ENCODE assay signal across 10 mouse cellular contexts in the genomic region with DNA sequence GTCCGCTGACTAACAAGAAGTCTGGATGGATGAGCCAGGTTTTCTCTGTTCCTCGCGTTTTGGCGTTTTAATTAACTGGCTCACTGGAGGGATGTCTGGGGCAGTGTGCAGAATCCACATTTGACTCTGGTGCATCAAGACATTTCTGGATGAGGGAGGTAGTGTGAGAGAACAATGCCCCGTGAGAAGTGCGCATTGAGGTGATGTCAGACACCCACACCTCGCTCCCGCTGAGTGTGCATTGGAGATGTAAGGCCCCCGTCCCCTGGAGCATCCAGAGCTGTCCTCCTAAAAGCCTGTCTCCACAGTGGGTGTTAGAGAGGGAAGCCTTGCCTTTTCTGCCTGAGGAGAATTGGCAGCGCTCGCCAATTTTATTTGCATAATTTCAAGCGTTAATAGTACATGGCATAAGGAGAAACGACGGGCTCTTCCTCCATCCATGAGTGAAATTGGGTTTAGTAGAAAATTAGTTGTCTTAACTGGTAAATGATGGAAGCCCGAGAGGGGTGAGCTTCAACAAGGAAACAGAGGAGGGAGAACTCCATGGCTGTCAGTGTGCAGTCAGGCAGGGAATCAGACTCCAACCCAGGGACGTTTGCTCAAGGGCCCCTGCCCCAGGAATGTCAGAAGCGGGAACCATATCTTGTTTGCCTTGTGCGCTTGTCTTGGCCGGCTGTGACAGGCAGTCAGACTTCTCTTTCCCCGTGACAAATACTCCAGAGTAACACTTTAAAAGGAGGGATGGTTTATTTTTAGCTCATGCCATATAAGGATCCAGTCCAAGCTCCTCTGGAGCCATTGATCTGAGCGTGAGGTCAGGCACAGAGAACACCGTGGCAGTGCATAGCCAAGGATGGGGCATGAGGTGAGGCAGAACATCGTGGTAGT. TPM values are rescaled to one million over a fixed set of nuclear protein-coding genes. Genes with fewer than 3 reads are reported as not detected.
A peak's percentile ranks its signal among the peaks of the same experiment; 100 is the strongest.
DNase-seq lines count a peak whose midpoint lies in the region; ATAC-seq and TF ChIP-seq lines count a peak whose summit lies in the region.
"Had no signal": no experiment of that assay in that cellular context is flagged by ENCODE, and none has a peak within 500 bp of the region (broad histone marks: within the 10 kb centered on the region; RNA-seq: fewer than 3 reads in every experiment).

No protein-coding gene starts in this region.

- H3K4me1 ChIP-seq in kidney, embryonic 15.5 days = peaks cover 11% of the 10 kb centered on the region; the same call in 1 of the 2 replicates
- peaks cover 16% of the 10 kb centered on the region for H3K4me1 ChIP-seq in forebrain, embryonic 16.5 days (replicated peaks; ENCODE audit: control insufficient read depth, insufficient read depth, low read length)
- H3K4me1 ChIP-seq in hindbrain, postnatal 0 days (ENCODE audit: insufficient read depth, low read length) = peaks cover 4% of the 10 kb centered on the region; the same call in 1 of the 2 replicates
- no peaks in the 10 kb centered on the region; the same call in 1 of the 2 replicates for H3K4me1 ChIP-seq in neural tube, embryonic 14.5 days (ENCODE audit: control insufficient read depth, insufficient read depth, low read length)
- H3K4me1 ChIP-seq: limb, embryonic 13.5 days had no signal

- H3K4me2 ChIP-seq in kidney, embryonic 15.5 days = no peak overlapping the region
- H3K4me2 ChIP-seq in forebrain, embryonic 16.5 days (ENCODE audit: low read length) = no peak overlapping the region
- H3K4me2 ChIP-seq in hindbrain, postnatal 0 days (ENCODE audit: low read depth, low read length) = no peak overlapping the region
- H3K4me2 ChIP-seq in neural tube, embryonic 14.5 days (ENCODE audit: low read depth, low read length) = no peak overlapping the region
- H3K4me2 ChIP-seq: limb, embryonic 13.5 days had no signal

- ATAC-seq in kidney, embryonic 15.5 days (replicated peaks; ENCODE audit: low FRiP score) = 0 out of 2 replicates have a peak, but pooled peaks have one; percentile 52
- peak; percentile 73 for ATAC-seq in forebrain, embryonic 16.5 days
- peak; percentile 82 for ATAC-seq in hindbrain, postnatal 0 days
- peak; percentile 13 for ATAC-seq in neural tube, embryonic 14.5 days (ENCODE audit: low read depth)

- H3K9me3 ChIP-seq in kidney, embryonic 15.5 days (replicated peaks) = no peaks in the 10 kb centered on the region
- no peaks in the 10 kb centered on the region for H3K9me3 ChIP-seq in forebrain, embryonic 16.5 days (ENCODE audit: control insufficient read depth, low read length)
- H3K9me3 ChIP-seq in hindbrain, postnatal 0 days (ENCODE audit: low read length) = no peaks in the 10 kb centered on the region
- no peaks in the 10 kb centered on the region for H3K9me3 ChIP-seq in neural tube, embryonic 14.5 days (ENCODE audit: control insufficient read depth, low read length)
- H3K9me3 ChIP-seq: limb, embryonic 13.5 days had no signal

- no peaks in the 10 kb centered on the region for H3K27me3 ChIP-seq in kidney, embryonic 15.5 days
- no peaks in the 10 kb centered on the region for H3K27me3 ChIP-seq in forebrain, embryonic 16.5 days (replicated peaks; ENCODE audit: control insufficient read depth, insufficient read depth, low read length)
- H3K27me3 ChIP-seq in hindbrain, postnatal 0 days (ENCODE audit: insufficient read depth, low read length) = no peaks in the 10 kb centered on the region
- no peaks in the 10 kb centered on the region for H3K27me3 ChIP-seq in neural tube, embryonic 14.5 days (ENCODE audit: control insufficient read depth, insufficient read depth, low read length)
- H3K27me3 ChIP-seq: limb, embryonic 13.5 days had no signal

- 62% methylated on average over 23 of the region's 23 CpGs for WGBS in kidney, embryonic 15.5 days
- WGBS in forebrain, embryonic 16.5 days = 59% methylated on average over 23 of the region's 23 CpGs
- WGBS in hindbrain, postnatal 0 days = 42% methylated on average over 23 of the region's 23 CpGs
- 65% methylated on average over 23 of the region's 23 CpGs for WGBS in neural tube, embryonic 14.5 days

- no peak overlapping the region for H3K9ac ChIP-seq in kidney, embryonic 15.5 days
- 0 out of 2 replicates have a peak overlapping the region, but pooled peaks have one; percentile 10 for H3K9ac ChIP-seq in forebrain, embryonic 16.5 days (replicated peaks; ENCODE audit: low read depth, low read length)
- H3K9ac ChIP-seq in hindbrain, postnatal 0 days (replicated peaks; ENCODE audit: low read length) = no peak overlapping the region
- H3K9ac ChIP-seq in neural tube, embryonic 14.5 days (replicated peaks; ENCODE audit: low read depth, low read length) = no peak overlapping the region
- H3K9ac ChIP-seq: limb, embryonic 13.5 days had no signal

- DNase-seq in kidney, adult 18-20 months = no peak
- DNase-seq in hindbrain, postnatal 0 days (ENCODE audit: low spot score) = peak; percentile 76
- DNase-seq in embryo, embryonic 11 days = no peak
- no peak for DNase-seq in urinary bladder, adult 18-20 months (ENCODE audit: low spot score in 2 of 2)
- no peak for DNase-seq in kidney, adult 9 months
- DNase-seq: gastrocnemius, postnatal 25 days had no signal

- TF ChIP-seq CTCF in hindbrain, postnatal 0 days (IDR thresholded peaks at IDR 0.05; ENCODE audit: low read depth) = no peak

- H3K4me3 ChIP-seq in kidney, embryonic 15.5 days (replicated peaks) = no peak overlapping the region
- no peak overlapping the region for H3K4me3 ChIP-seq in forebrain, embryonic 16.5 days (replicated peaks; ENCODE audit: low read length)
- H3K4me3 ChIP-seq in hindbrain, postnatal 0 days (ENCODE audit: low read length) = no peak overlapping the region
- no peak overlapping the region for H3K4me3 ChIP-seq in neural tube, embryonic 14.5 days (ENCODE audit: low read depth, low read length)
- H3K4me3 ChIP-seq: limb, embryonic 13.5 days had no signal

- H3K36me3 ChIP-seq in kidney, embryonic 15.5 days = no peaks in the 10 kb centered on the region
- H3K36me3 ChIP-seq in forebrain, embryonic 16.5 days (ENCODE audit: control insufficient read depth, insufficient read depth) = peaks cover 28% of the 10 kb centered on the region
- peaks cover 10% of the 10 kb centered on the region; the same call in 1 of the 2 replicates for H3K36me3 ChIP-seq in hindbrain, postnatal 0 days (ENCODE audit: insufficient read depth, low read length)
- H3K36me3 ChIP-seq in neural tube, embryonic 14.5 days (ENCODE audit: control insufficient read depth, insufficient read depth, low read length) = peaks cover 20% of the 10 kb centered on the region
- H3K36me3 ChIP-seq: limb, embryonic 13.5 days had no signal

- H3K27ac ChIP-seq in kidney, embryonic 15.5 days = peak overlapping the region; percentile 69; the same call in 1 of the 2 replicates
- peak overlapping the region; percentile 80 for H3K27ac ChIP-seq in forebrain, embryonic 16.5 days (ENCODE audit: low read length)
- H3K27ac ChIP-seq in hindbrain, postnatal 0 days = peak overlapping the region; percentile 73
- peak overlapping the region; percentile 52 for H3K27ac ChIP-seq in neural tube, embryonic 14.5 days (ENCODE audit: low read depth, low read length)
- H3K27ac ChIP-seq: limb, embryonic 13.5 days had no signal

RNA-seq across cellular contexts. Expression of a gene that starts 35.8 kb away (rescaled TPM):
- 0.13 and 0.43 TPM in 2 replicates for polyA plus RNA-seq in kidney, embryonic 15.5 days (2015; fragmentation: Nextera tagmentation; extraction: Ambion mirVana)
- polyA plus RNA-seq in forebrain, embryonic 16.5 days (2015; fragmentation: Nextera tagmentation; extraction: Ambion mirVana) = 30.0 and 33.0 TPM in 2 replicates
- 125 and 133 TPM in 2 replicates for total RNA-seq in hindbrain, postnatal 0 days (2014; rRNA removed)
- polyA plus RNA-seq in hindbrain, postnatal 0 days (2015; fragmentation: Nextera tagmentation; extraction: Ambion mirVana) = 22.2 and 25.0 TPM in 2 replicates
- 21.2 and 21.6 TPM in 2 replicates for polyA plus RNA-seq in neural tube, embryonic 14.5 days (2014; fragmentation: Nextera tagmentation; extraction: Ambion mirVana)

Comparison
In these comparisons a context has a peak if more than half of its experiments do, and no peak if none do; other contexts are left out.
1. ATAC-seq: peak in every context shown above with its lines; median percentile 82 in hindbrain, postnatal 0 days; 73 in forebrain, embryonic 16.5 days; 52 in kidney, embryonic 15.5 days; 13 in neural tube, embryonic 14.5 days.
2. RNA of a gene that starts 35.8 kb away (polyA plus RNA-seq): 30.0 to 33.0 TPM in forebrain, embryonic 16.5 days, 22.2 to 25.0 TPM in hindbrain, postnatal 0 days and 21.2 to 21.6 TPM in neural tube, embryonic 14.5 days; 0.13 to 0.43 TPM in kidney, embryonic 15.5 days; every median in the first group is over 10 times any median in the second.
3. Peak in every context shown above with its lines, with median percentiles within 50 percentile points of each other: H3K27ac ChIP-seq.